Mouse (Mus musculus) bone marrow, adult 2 months (tissue): ENCODE results near the gene Oas1e. TPM values are rescaled to one million over a fixed set of nuclear protein-coding genes. Genes with fewer than 3 reads are reported as not detected.
"Not testable (repeated sequence)": the region's sequence is repeated elsewhere in the genome, so short reads cannot be mapped to it uniquely, and the experiment has no call there.

Experiments used
- H3K27ac ChIP-seq: fragments of 200-500 bp; 2 replicates; pipeline ENCODE4 v1.5.1; 2012; ENCODE audit warnings: low read depth, mild to moderate bottlenecking, control low read depth, inconsistent platforms, low read length; ENCODE audit not compliant: control insufficient read depth, poor library complexity, insufficient read depth
- H3K4me1 ChIP-seq: fragments of 200-500 bp; 2 replicates; pipeline ENCODE4 v1.6.1; 2011; ENCODE audit warnings: low read length; ENCODE audit not compliant: control insufficient read depth, insufficient read depth
- H3K4me3 ChIP-seq: fragments of 200-500 bp; replicated peaks from 2 replicates; pipeline ENCODE3; 2011; ENCODE audit warnings: mild to moderate bottlenecking, low read depth, low read length, control low read depth; ENCODE audit not compliant: control insufficient read depth
- CTCF ChIP-seq: fragments of 200-500 bp; IDR thresholded peaks from 2 replicates; pipeline ENCODE4 v1.5.1; 2011; ENCODE audit warnings: low read length, control low read depth; ENCODE audit not compliant: control insufficient read depth, insufficient read depth
- POLR2A ChIP-seq: fragments of 200-500 bp; IDR thresholded peaks from 2 replicates; pipeline ENCODE4 v1.6.1; 2011; ENCODE audit warnings: low read depth, mild to moderate bottlenecking, control low read depth, low read length, borderline replicate concordance; ENCODE audit not compliant: control insufficient read depth
- WGBS: fragments of 180-500 bp; shearing (Covaris S2); methylation state at CpG from one replicate; pipeline ENCODE4 v1.1.7; 2018; 5-methylcytosine and 5-hydroxymethylcytosine counted together
- polyA plus RNA-seq: library from polyadenylated mRNA; stranded (reverse); fragments of >200 nt; gene quantifications from 2 replicates; pipeline ENCODE4 v1.2.4, GENCODE M21; 2011; ENCODE audit warnings: low replicate concordance; ENCODE audit not compliant: missing spikeins, insufficient read depth, insufficient read length

Gene Oas1e
- polyA plus RNA-seq = 3.7 TPM in 1 of 2 replicates, not detected in the other

DNA sequence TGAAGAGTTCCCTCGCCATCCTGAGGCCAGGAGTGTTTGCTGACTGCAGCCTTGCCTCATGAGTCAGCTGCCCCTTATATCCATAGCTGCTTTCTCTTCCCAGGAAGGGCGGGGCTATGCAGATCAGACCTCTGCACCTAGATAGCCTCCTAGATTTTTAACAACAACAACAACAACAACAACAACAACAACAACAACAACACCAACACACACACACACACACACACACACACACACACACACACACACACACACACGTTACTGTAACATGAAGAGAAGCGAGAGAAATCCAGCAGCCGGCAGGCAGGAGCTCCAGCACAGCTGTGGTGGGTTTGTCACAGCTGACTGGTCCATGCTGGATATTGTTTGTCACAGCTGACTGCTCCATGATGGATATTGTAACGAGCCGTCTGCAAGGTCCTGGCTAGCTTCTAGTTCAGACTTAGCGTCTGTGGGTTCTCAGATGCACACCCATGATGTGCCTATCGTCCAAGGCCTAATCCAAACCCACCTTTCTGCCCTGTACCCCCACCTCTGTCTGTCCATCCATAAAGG is at the start of gene Oas1e:
Oas1e (minus strand) TSS at position 51 of the 555 bp plus-strand sequence.
- 78% methylated on average over 9 of the region's 9 CpGs for WGBS
- not testable (repeated sequence) for H3K27ac ChIP-seq, H3K4me1 ChIP-seq, H3K4me3 ChIP-seq

GRCm38 (mm10) chr5:120844713-120845112 is 49.4 kb upstream of the Oas1e start:
- Histone ChIP-seq H3K27ac (no peak overlapping the region), H3K4me3 (no peak overlapping the region), H3K4me1 (no peaks in the 10 kb centered on the region)
- TF ChIP-seq CTCF (no peak), POLR2A (no peak)
- 51% methylated on average over 3 of the region's 3 CpGs for WGBS

GRCm38 (mm10) chr5:120836731-120837585 is 41.6 kb upstream of the Oas1e start:
- WGBS = 13% methylated on average over 8 of the region's 8 CpGs
- Histone ChIP-seq H3K4me1 (no peaks in the 10 kb centered on the region), H3K4me3 (no peak overlapping the region), H3K27ac (no peak overlapping the region)
- TF ChIP-seq POLR2A (no peak), CTCF (peak; percentile 65)

DNA sequence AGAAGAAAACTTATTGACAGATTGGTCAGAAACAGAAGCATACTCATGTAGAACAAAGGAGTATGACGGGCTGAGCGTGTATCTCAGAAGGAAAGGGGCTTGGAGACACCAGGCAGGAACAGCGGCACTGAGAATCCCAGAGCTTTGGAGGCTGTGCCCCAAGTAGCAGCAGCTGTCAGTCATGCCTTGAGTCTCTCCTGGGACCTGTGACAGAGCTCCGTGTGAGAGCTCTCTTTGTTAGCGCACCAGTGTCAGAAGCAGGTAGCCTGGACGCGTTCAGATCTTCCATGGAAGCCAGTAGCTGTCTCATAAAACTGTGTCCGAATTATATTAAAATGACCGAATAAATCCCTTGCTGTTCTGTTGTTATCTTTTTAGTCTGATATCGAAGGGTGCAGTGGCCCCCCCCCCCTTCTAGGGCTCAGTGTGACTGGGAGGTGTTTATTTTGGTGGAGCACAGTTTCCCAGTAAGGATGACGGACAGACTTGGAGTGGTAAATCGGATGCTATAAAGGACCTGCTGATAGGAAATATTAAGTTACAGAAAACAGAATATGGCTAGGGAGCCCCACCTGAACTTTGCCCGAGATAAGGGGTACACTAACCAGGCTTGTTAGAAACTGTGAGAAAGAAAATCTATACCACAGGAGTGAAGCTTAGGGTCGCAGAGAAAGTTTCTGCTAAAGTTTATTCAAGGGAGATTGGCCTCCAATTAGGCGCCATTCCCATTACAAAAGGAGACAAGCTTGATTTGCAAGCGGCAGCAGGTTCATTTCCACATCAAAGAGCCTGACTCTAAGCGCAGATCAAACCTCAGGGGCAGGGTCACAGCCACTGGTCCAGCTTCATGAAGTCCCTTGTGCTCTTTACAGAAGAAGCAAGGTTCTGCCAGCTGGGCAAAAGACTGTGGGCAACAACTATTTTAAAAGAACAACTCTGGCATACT is 38.3 kb upstream of the Oas1e start:
- TF ChIP-seq CTCF = no peak
- no peaks in the 10 kb centered on the region for H3K4me1 ChIP-seq
- no peak overlapping the region for H3K27ac ChIP-seq
- H3K4me3 ChIP-seq = no peak overlapping the region
- WGBS = 25% methylated on average over 17 of the region's 17 CpGs

DNA sequence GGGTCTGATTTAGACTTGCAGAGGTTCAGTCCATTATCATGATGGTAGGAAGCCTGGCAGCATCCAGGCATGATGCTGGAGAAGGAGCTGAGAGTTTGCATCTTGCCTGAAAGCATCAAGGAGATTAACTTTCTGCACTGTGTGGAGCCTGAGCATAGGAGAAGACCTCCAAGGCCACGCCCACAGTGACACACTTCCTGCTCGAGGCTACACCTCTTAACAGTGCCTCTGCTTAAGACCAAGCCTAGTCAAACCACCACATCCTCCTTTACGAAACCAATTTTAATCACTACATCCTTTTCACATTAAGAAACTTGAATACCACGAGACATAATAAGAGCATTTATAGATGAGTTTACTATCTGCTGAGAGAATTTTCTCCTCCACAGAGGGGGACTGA is 35.7 kb upstream of the Oas1e start:
- H3K27ac ChIP-seq = no peak overlapping the region
- no peak overlapping the region for H3K4me3 ChIP-seq
- no peaks in the 10 kb centered on the region for H3K4me1 ChIP-seq
- TF ChIP-seq CTCF = no peak
- TF ChIP-seq POLR2A = no peak
- WGBS = 15% methylated on average over 4 of the region's 4 CpGs

DNA sequence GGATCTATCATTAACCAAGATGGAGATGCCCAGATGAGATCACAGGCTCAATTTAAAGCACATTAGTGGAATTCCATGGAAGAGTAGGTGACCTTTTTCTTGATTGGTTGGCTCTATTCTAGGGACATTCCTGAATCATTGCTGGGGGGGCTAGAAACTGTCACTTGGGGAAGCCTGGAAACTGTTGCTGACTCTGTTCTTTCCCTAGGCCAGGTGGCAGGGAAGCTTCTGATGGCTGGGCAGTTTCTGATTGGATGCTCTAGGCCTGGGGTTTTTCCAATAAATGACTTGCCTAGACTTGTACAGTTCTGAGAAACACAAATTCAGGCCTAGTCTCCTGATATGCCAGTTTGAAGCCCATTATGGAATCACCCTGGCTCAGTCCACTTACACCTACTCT is 23.7 kb upstream of the Oas1e start:
- no peak overlapping the region for H3K27ac ChIP-seq
- no peak overlapping the region for H3K4me3 ChIP-seq
- H3K4me1 ChIP-seq = no peaks in the 10 kb centered on the region
- TF ChIP-seq POLR2A (no peak), CTCF (no peak)

DNA sequence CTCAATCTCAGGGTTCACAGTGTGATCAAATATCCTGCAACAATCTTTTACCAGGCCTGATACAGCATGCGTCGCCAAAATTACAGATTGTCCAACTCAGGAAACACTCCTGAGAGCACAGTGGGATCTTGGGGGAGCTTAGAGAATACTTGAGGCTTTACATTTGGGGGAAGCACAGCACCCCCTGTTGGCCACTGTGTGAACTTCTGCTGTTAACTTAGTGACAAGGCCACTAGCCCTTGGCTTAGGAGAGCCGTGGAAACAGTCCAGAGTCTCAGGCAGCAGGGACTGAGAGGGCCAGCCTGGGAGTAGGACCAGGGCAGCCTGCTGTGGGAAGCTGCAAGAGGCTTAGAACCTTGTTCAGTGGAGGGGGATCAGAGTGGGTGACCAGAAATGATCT is 20.6 kb upstream of the Oas1e start:
- Histone ChIP-seq H3K27ac (no peak overlapping the region), H3K4me1 (peaks cover 5% of the 10 kb centered on the region), H3K4me3 (no peak overlapping the region)
- TF ChIP-seq POLR2A (no peak), CTCF (peak; percentile 58)
- WGBS = 67% methylated on average over 3 of the region's 3 CpGs

- H3K4me1 ChIP-seq = peaks cover 5% of the 10 kb centered on the region
- 41% methylated on average over 6 of the region's 6 CpGs for WGBS
- no peak for TF ChIP-seq POLR2A
- no peak for TF ChIP-seq CTCF
- H3K4me3 ChIP-seq = peak overlapping the region; percentile 91
- 0 out of 2 replicates have a peak overlapping the region, but pooled peaks have one; percentile 20 for H3K27ac ChIP-seq
These were observed 17.7 kb upstream of the Oas1e start for GRCm38 (mm10) chr5:120813023-120813422.
